ENCODE assay signal across 19 mouse cellular contexts in genomic region chr1:77484766-77485596, GRCm38 (mm10). TPM values are rescaled to one million over a fixed set of nuclear protein-coding genes. Genes with fewer than 3 reads are reported as not detected.
DNase-seq lines count a peak whose midpoint lies in the region; ATAC-seq and TF ChIP-seq lines count a peak whose summit lies in the region.
"Had no signal": no experiment of that assay in that cellular context is flagged by ENCODE, and none has a peak within 500 bp of the region (broad histone marks: within the 10 kb centered on the region; RNA-seq: fewer than 3 reads in every experiment).

No protein-coding gene starts in this region.

- no peak overlapping the region for H3K27ac ChIP-seq in embryonic facial prominence, embryonic 14.5 days (replicated peaks; ENCODE audit: low read depth, low read length)
- no peak overlapping the region for H3K27ac ChIP-seq in embryonic facial prominence, embryonic 10.5 days (replicated peaks)
- H3K27ac ChIP-seq in hindbrain, embryonic 13.5 days, result 0 out of 2 replicates have a peak overlapping the region, but pooled peaks have one; percentile 18
- no peak overlapping the region for H3K27ac ChIP-seq in hindbrain, embryonic 16.5 days (ENCODE audit: low read depth, low read length)
- H3K27ac ChIP-seq: gastrocnemius, adult 2 months; hindbrain, embryonic 10.5 days; stomach, embryonic 15.5 days had no signal

- no peaks in the 10 kb centered on the region for H3K4me1 ChIP-seq in embryonic facial prominence, embryonic 14.5 days (ENCODE audit: control insufficient read depth, insufficient read depth, low read length)
- no peaks in the 10 kb centered on the region for H3K4me1 ChIP-seq in embryonic facial prominence, embryonic 10.5 days
- peaks cover 5% of the 10 kb centered on the region; the same call in 1 of the 2 replicates for H3K4me1 ChIP-seq in hindbrain, embryonic 13.5 days (replicated peaks)
- H3K4me1 ChIP-seq in hindbrain, embryonic 16.5 days (ENCODE audit: control insufficient read depth, insufficient read depth, low read depth, low read length), result no peaks in the 10 kb centered on the region
- H3K4me1 ChIP-seq: stomach, embryonic 15.5 days had no signal

- peak; percentile 48 for DNase-seq in embryonic facial prominence, embryonic 14.5 days (ENCODE audit: low spot score)
- no peak for DNase-seq in embryonic facial prominence, embryonic 10.5 days (ENCODE audit: low spot score)
- DNase-seq in brain, embryonic 14.5 days (ENCODE audit: low read depth), result peak; percentile 50
- no peak for DNase-seq in layer of hippocampus, adult 8-10 months (ENCODE audit: low spot score in 2 of 2)
- DNase-seq: adrenal gland, postnatal 25 days; cerebellum, adult 9-10 months; gastrocnemius, adult 2 months; heart, postnatal 10 days; kidney, postnatal 4 days; lung, postnatal 4 days; thymus, postnatal 25 days had no signal

- H3K9me3 ChIP-seq in embryonic facial prominence, embryonic 14.5 days (ENCODE audit: control insufficient read depth, low read length), result no peaks in the 10 kb centered on the region
- H3K9me3 ChIP-seq in embryonic facial prominence, embryonic 10.5 days, result no peaks in the 10 kb centered on the region
- no peaks in the 10 kb centered on the region for H3K9me3 ChIP-seq in hindbrain, embryonic 13.5 days
- no peaks in the 10 kb centered on the region for H3K9me3 ChIP-seq in hindbrain, embryonic 16.5 days (ENCODE audit: control insufficient read depth, low read length)
- H3K9me3 ChIP-seq: hindbrain, embryonic 10.5 days; stomach, embryonic 15.5 days had no signal

- no peak overlapping the region for H3K4me3 ChIP-seq in embryonic facial prominence, embryonic 14.5 days (ENCODE audit: low read depth, low read length)
- no peak overlapping the region for H3K4me3 ChIP-seq in embryonic facial prominence, embryonic 10.5 days
- no peak overlapping the region for H3K4me3 ChIP-seq in hindbrain, embryonic 13.5 days
- H3K4me3 ChIP-seq in hindbrain, embryonic 16.5 days (ENCODE audit: low read length), result no peak overlapping the region
- H3K4me3 ChIP-seq: gastrocnemius, adult 2 months; hindbrain, embryonic 10.5 days; stomach, embryonic 15.5 days had no signal

- ATAC-seq in embryonic facial prominence, embryonic 14.5 days (ENCODE audit: low read depth), result no peak
- no peak for ATAC-seq in hindbrain, embryonic 13.5 days (ENCODE audit: low FRiP score)
- ATAC-seq in hindbrain, embryonic 16.5 days, result no peak
- ATAC-seq in megakaryocyte progenitor cell, adult 5-6 weeks (replicated peaks; ENCODE audit: poor library complexity), result peak; percentile 44
- ATAC-seq: intestine, postnatal 0 days had no signal

- no peak overlapping the region for H3K4me2 ChIP-seq in embryonic facial prominence, embryonic 14.5 days (ENCODE audit: low read depth, low read length)
- no peak overlapping the region for H3K4me2 ChIP-seq in hindbrain, embryonic 13.5 days
- H3K4me2 ChIP-seq in hindbrain, embryonic 16.5 days (ENCODE audit: low read length), result no peak overlapping the region
- H3K4me2 ChIP-seq: heart, embryonic 11.5 days; midbrain, embryonic 11.5 days; stomach, embryonic 15.5 days had no signal

- TF ChIP-seq CTCF in brain, embryonic 14.5 days (IDR thresholded peaks at IDR 0.05; ENCODE audit: borderline replicate concordance, extremely low read depth, insufficient read depth, insufficient read length), result no peak

- H3K9ac ChIP-seq in embryonic facial prominence, embryonic 14.5 days (ENCODE audit: low read depth, low read length), result no peak overlapping the region
- H3K9ac ChIP-seq in hindbrain, embryonic 13.5 days, result no peak overlapping the region
- no peak overlapping the region for H3K9ac ChIP-seq in hindbrain, embryonic 16.5 days (ENCODE audit: low read depth, low read length)
- H3K9ac ChIP-seq: stomach, embryonic 15.5 days had no signal

- H3K27me3 ChIP-seq in embryonic facial prominence, embryonic 14.5 days (replicated peaks; ENCODE audit: control insufficient read depth, insufficient read depth, low read length), result no peaks in the 10 kb centered on the region
- no peaks in the 10 kb centered on the region for H3K27me3 ChIP-seq in embryonic facial prominence, embryonic 10.5 days (replicated peaks; ENCODE audit: low read depth, poor library complexity, severe bottlenecking)
- no peaks in the 10 kb centered on the region for H3K27me3 ChIP-seq in hindbrain, embryonic 13.5 days
- no peaks in the 10 kb centered on the region for H3K27me3 ChIP-seq in hindbrain, embryonic 16.5 days (replicated peaks; ENCODE audit: control insufficient read depth, insufficient read depth, low read length)
- H3K27me3 ChIP-seq: stomach, embryonic 15.5 days had no signal

- 79% methylated on average over 6 of the region's 6 CpGs for WGBS in embryonic facial prominence, embryonic 14.5 days
- WGBS in embryonic facial prominence, embryonic 10.5 days, result 93% methylated on average over 6 of the region's 6 CpGs
- WGBS in hindbrain, embryonic 13.5 days, result 87% methylated on average over 6 of the region's 6 CpGs
- 75% methylated on average over 6 of the region's 6 CpGs for WGBS in hindbrain, embryonic 16.5 days

- no peak for TF ChIP-seq POLR2A in brain, embryonic 14.5 days (IDR thresholded peaks at IDR 0.05; ENCODE audit: borderline replicate concordance, extremely low read depth, insufficient read depth, insufficient read length, poor library complexity, severe bottlenecking)

- 0 out of 2 replicates have a peak, but pooled peaks cover 7% of the 10 kb centered on the region for H3K36me3 ChIP-seq in embryonic facial prominence, embryonic 14.5 days (ENCODE audit: control insufficient read depth, insufficient read depth, low read length)
- peaks cover 29% of the 10 kb centered on the region for H3K36me3 ChIP-seq in embryonic facial prominence, embryonic 10.5 days (replicated peaks)
- no peaks in the 10 kb centered on the region for H3K36me3 ChIP-seq in hindbrain, embryonic 13.5 days
- no peaks in the 10 kb centered on the region for H3K36me3 ChIP-seq in hindbrain, embryonic 16.5 days (ENCODE audit: control insufficient read depth, insufficient read depth, low read length)
- H3K36me3 ChIP-seq: stomach, embryonic 15.5 days had no signal

RNA-seq across cellular contexts. Expression of gene Epha4, which starts 29.9 kb away (rescaled TPM):
- polyA plus RNA-seq in embryonic facial prominence, embryonic 14.5 days (2014; fragmentation: Nextera tagmentation; extraction: Ambion mirVana), result 23.2 and 36.2 TPM in 2 replicates
- 26.2 and 29.1 TPM in 2 replicates for polyA plus RNA-seq in embryonic facial prominence, embryonic 10.5 days (2016; fragmentation: Nextera tagmentation; extraction: Ambion mirVana)
- 37.3 and 39.1 TPM in 2 replicates for polyA plus RNA-seq in hindbrain, embryonic 13.5 days (2015; fragmentation: Nextera tagmentation; extraction: Ambion mirVana)
- polyA plus RNA-seq in hindbrain, embryonic 16.5 days (2015; fragmentation: Nextera tagmentation; extraction: Ambion mirVana), result 37.7 and 40.8 TPM in 2 replicates
- polyA plus RNA-seq in brain, embryonic 14.5 days (2012; rRNA removed), result 56.5 and 61.0 TPM in 2 replicates
- 0.07 TPM in 1 of 2 replicates, not detected in the other for total RNA-seq in megakaryocyte progenitor cell, adult 5-6 weeks (2015)
- total RNA-seq in megakaryocyte progenitor cell, adult 5-6 weeks (2017), result 1.0 TPM in 1 of 2 replicates, not detected in the other
- 100 to 1,000 TPM; 267 to 285 (median 281) TPM for total RNA-seq in layer of hippocampus, adult 8-10 months (2022)

Comparison
In these comparisons a context has a peak if more than half of its experiments do, and no peak if none do; other contexts are left out.
1. DNase-seq: peak in embryonic facial prominence, embryonic 14.5 days (single experiment) and brain, embryonic 14.5 days (single experiment); none in embryonic facial prominence, embryonic 10.5 days (single experiment) and layer of hippocampus, adult 8-10 months (0 of 2).